12 mouse cellular contexts compared by ENCODE assay signal in the genomic region with DNA sequence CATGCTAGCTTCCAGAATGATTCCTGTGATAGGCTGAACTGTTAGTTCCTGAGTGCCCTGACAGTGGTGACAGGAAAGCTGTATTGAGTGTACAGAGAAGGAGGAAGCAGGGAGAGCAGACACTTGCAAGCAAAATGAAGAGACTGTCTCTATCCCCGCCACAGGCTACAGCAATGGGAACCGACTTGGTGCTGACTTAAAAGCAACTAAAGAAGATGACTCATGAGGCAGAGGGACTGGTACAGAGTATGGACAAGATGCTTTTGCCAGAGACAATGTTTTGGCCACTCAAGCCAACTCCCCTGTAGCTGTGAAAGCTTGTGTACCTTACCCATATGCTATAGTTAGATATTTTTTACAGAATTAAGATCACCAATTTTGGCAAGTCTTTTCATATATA.
"Had no signal": no experiment of that assay in that cellular context is flagged by ENCODE, and none has a peak within 500 bp of the region (broad histone marks: within the 10 kb centered on the region; RNA-seq: fewer than 3 reads in every experiment).

No protein-coding gene starts in this region.

- DNase-seq: retina, postnatal 1 day; right cerebral cortex, adult 18-20 months; right cerebral cortex, postnatal 14 days; right cerebral cortex, postnatal 25 days; right cerebral cortex, postnatal 4 days; spleen, adult 18-20 months; thymus, adult 18-20 months; thymus, adult 2 months; thymus, postnatal 14 days; thymus, postnatal 25 days; thymus, postnatal 36 days; thymus, postnatal 4 days had no signal
